Mouse (Mus musculus): ENCODE data around the gene Cela1. TPM values are rescaled to one million over a fixed set of nuclear protein-coding genes. Genes with fewer than 3 reads are reported as not detected.

The Cela1 gene
- polyA plus RNA-seq, 1 experiment from 2014 or later, result 1.7 TPM

DNA sequence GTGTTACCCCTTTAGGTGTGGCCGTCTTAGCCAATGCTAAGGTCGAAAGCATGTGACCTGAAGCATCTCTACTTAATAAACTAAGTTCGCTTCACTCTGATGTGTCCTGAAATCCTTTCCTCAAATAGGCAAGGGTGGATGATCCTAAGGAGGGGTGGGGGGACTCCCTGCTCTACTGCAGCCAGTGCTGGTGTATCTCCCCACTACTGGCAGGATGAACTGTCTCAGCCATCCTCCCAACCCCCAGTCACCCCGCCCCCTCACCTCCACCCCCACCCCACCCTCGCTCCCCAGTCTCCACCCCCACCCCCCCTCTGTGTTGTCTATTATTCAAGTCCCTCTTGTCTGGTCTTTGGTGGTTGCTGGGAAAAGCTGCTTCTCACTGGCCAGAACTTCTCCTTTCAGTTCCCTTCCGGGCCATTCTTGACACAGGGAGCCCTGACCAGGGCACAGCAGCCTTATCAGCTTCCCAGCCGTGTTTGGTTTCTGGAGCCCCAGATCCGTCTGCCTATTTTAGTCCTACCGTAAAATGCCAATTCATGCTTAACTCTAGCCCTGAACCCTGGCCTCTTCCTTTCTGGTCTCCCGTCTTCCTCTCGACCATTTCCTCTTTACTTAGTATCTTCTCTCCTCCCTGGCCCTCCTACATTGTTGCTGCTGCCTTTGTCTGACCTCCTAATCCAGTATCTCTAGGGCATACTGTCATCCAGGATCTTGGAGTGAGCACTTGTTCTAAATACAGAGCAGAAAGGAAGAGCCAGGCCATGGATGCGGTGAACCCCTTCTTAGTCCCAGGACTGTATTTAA lies 13.9 kb downstream of the Cela1 start:
- Histone ChIP-seq H3K4me2 (ENCODE audit: low read depth, low read length) (no peak overlapping the region), H3K4me3 (ENCODE audit: low read depth, low read length) (no peak overlapping the region), H3K36me3 (ENCODE audit: control insufficient read depth, insufficient read depth, low read length) (no peaks in the 10 kb centered on the region), H3K9ac (replicated peaks; ENCODE audit: low read depth, low read length) (no peak overlapping the region), H3K4me1 (ENCODE audit: control insufficient read depth, insufficient read depth, low read length) (no peaks in the 10 kb centered on the region), H3K27me3 (ENCODE audit: control insufficient read depth, insufficient read depth, low read length) (no peaks in the 10 kb centered on the region), H3K27ac (ENCODE audit: low read depth, low read length) (no peak overlapping the region), H3K9me3 (ENCODE audit: control insufficient read depth, low read length) (no peaks in the 10 kb centered on the region)
- no peak for ATAC-seq (ENCODE audit: low read depth)
- 41% methylated on average over 12 of the region's 12 CpGs for WGBS

DNA sequence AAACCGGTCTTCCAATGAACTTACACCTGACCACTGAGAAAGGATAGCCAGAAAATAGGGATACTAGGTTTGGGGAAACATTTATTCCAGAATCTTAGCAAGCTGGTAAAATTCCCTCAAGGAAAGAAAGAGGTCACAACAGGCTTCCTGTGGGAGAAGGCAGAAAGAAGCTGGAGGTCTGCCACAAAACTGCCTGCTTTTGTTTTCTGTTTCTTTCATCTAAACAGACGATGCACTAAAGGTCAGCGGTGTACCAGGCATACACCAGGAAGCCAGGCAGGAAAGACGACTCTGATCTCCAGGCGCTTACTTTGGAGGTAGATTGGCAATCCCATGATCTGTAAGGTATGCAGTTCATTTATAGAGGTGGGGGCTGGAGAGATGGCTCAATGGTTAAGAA lies 16.9 kb downstream of the Cela1 start:
- no peaks in the 10 kb centered on the region for H3K4me1 ChIP-seq (ENCODE audit: control insufficient read depth, insufficient read depth, low read length)
- H3K27ac ChIP-seq (ENCODE audit: low read depth, low read length), result no peak overlapping the region
- no peak for ATAC-seq (ENCODE audit: low read depth)
- H3K27me3 ChIP-seq (ENCODE audit: control insufficient read depth, insufficient read depth, low read length), result no peaks in the 10 kb centered on the region
- H3K9ac ChIP-seq (replicated peaks; ENCODE audit: low read depth, low read length), result no peak overlapping the region
- H3K9me3 ChIP-seq (ENCODE audit: control insufficient read depth, low read length), result no peaks in the 10 kb centered on the region
- H3K4me2 ChIP-seq (ENCODE audit: low read depth, low read length), result no peak overlapping the region
- H3K4me3 ChIP-seq (ENCODE audit: low read depth, low read length), result no peak overlapping the region
- WGBS, result 54% methylated on average over 5 of the region's 5 CpGs
- no peaks in the 10 kb centered on the region for H3K36me3 ChIP-seq (ENCODE audit: control insufficient read depth, insufficient read depth, low read length)

DNA sequence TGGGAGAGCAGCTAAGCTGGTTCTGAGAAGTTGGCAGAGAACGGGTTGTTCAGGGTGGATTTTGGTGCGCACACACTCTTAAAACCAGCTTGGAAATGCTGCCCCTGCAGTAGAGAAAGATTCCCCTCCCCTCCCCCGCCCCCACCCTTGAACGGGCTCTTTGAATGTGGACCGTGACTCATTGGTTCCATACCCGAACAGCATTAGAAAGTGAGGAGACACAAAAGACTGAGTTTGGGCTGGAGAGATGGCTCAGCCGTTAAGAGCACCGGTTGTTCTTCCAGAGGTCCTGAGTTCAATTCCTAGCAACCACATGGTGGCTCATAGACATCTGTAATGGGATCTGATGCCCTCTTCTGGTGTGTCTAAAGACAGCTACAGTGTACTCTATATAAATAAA lies 17.7 kb downstream of the Cela1 start:
- ATAC-seq (ENCODE audit: low read depth), result no peak
- H3K9me3 ChIP-seq (ENCODE audit: control insufficient read depth, low read length), result no peaks in the 10 kb centered on the region
- H3K4me2 ChIP-seq (ENCODE audit: low read depth, low read length), result no peak overlapping the region
- H3K4me3 ChIP-seq (ENCODE audit: low read depth, low read length), result no peak overlapping the region
- no peak overlapping the region for H3K9ac ChIP-seq (replicated peaks; ENCODE audit: low read depth, low read length)
- no peaks in the 10 kb centered on the region for H3K4me1 ChIP-seq (ENCODE audit: control insufficient read depth, insufficient read depth, low read length)
- no peak overlapping the region for H3K27ac ChIP-seq (ENCODE audit: low read depth, low read length)
- no peaks in the 10 kb centered on the region for H3K27me3 ChIP-seq (ENCODE audit: control insufficient read depth, insufficient read depth, low read length)
- H3K36me3 ChIP-seq (ENCODE audit: control insufficient read depth, insufficient read depth, low read length), result no peaks in the 10 kb centered on the region
- WGBS, result 66% methylated on average over 8 of the region's 8 CpGs

DNA sequence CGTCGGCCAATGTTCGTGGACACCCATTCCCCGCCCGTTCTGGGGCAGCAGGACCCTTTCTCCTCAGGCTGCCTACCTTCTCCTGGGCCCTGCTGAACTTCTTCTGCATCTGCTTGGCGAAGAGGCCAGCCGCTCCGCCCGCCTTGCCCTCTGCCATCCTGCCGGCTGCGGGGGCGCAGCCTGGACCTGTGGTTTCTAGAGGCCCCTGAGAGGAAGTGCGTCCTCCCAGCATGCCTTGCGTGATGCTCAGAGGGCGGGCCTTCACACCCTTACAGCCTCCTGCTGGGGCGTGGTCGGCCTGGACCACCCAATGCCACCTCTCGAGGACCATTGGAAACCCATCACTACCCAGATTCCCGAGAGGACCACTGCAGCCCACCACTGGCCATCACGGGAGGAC lies 18.4 kb downstream of the Cela1 start, which contains the start of gene Bin2:
Gene Bin2 (minus strand): TSS at position 217 of the 400 bp plus-strand sequence.
- Histone ChIP-seq H3K9ac (replicated peaks; ENCODE audit: low read depth, low read length) (no peak within 1 kb of the TSS), H3K27me3 (ENCODE audit: control insufficient read depth, insufficient read depth, low read length) (no peaks in the 10 kb centered on the region), H3K4me2 (ENCODE audit: low read depth, low read length) (no peak within 1 kb of the TSS), H3K4me1 (ENCODE audit: control insufficient read depth, insufficient read depth, low read length) (no peaks in the 10 kb centered on the region), H3K36me3 (ENCODE audit: control insufficient read depth, insufficient read depth, low read length) (no peaks in the 10 kb centered on the region), H3K4me3 (ENCODE audit: low read depth, low read length) (no peak within 1 kb of the TSS), H3K27ac (ENCODE audit: low read depth, low read length) (no peak within 1 kb of the TSS), H3K9me3 (ENCODE audit: control insufficient read depth, low read length) (no peaks in the 10 kb centered on the region)
- no peak for ATAC-seq (ENCODE audit: low read depth)
- WGBS, result 94% methylated on average over 20 of the region's 20 CpGs

DNA sequence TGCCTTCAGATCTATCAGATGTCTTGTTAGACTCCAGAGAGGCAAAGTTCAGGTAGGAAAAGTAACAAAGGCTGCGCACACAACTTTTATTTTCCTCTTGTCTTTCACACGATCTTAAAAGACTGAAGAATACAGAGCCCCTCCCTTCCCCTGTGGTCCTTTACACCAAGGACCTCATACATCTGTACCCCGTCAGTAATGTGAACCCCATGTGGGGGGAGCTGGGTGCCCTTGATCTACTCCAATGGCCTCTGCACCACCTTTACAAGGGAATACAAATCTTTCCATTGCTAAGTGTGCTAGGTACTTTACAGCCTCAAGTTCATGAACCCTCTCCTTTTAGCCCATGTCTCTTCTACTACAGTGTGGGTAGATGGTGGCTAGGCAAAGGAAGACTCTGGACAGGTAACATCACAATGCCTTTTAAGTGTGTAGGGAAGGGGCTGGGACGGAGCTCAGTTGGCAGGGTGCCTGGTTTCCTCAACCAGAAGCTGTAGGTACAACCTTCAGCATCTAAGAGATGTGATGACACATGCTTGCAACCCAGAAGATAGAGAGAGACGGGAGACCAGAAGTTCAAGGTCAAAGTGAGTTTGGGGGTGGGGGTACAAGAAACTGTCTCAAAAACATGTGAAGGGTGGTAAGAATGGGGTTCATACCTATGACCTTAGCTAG lies 19.7 kb downstream of the Cela1 start:
- Histone ChIP-seq H3K27me3 (ENCODE audit: control insufficient read depth, insufficient read depth, low read length) (no peaks in the 10 kb centered on the region), H3K4me3 (ENCODE audit: low read depth, low read length) (no peak overlapping the region), H3K36me3 (ENCODE audit: control insufficient read depth, insufficient read depth, low read length) (no peaks in the 10 kb centered on the region), H3K9ac (replicated peaks; ENCODE audit: low read depth, low read length) (no peak overlapping the region), H3K9me3 (ENCODE audit: control insufficient read depth, low read length) (no peaks in the 10 kb centered on the region), H3K27ac (ENCODE audit: low read depth, low read length) (no peak overlapping the region), H3K4me1 (ENCODE audit: control insufficient read depth, insufficient read depth, low read length) (no peaks in the 10 kb centered on the region), H3K4me2 (ENCODE audit: low read depth, low read length) (no peak overlapping the region)
- no peak for ATAC-seq (ENCODE audit: low read depth)
- WGBS, result 88% methylated on average over 5 of the region's 5 CpGs

DNA sequence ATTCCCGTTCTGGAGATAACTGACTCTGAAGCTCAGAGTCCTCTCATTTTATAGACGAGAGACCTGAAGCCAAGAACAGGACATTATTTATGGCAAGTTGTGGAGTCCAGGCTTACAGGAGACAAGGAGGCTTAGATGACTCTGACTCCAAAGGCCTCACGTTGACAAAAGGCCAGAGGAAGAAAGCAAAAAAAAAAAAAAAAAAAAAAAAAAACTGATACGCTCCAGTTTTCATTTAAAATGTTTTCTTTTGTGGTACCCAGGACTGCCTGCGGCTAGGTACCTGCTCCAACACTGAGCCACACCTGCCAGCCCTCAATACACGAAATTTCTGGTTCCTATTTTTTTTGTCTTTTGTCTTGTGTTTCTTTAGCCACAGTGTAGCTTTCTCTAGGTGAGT lies 20.3 kb downstream of the Cela1 start:
- Histone ChIP-seq H3K4me1 (ENCODE audit: control insufficient read depth, insufficient read depth, low read length) (no peaks in the 10 kb centered on the region), H3K27ac (ENCODE audit: low read depth, low read length) (no peak overlapping the region), H3K4me2 (ENCODE audit: low read depth, low read length) (no peak overlapping the region), H3K9me3 (ENCODE audit: control insufficient read depth, low read length) (no peaks in the 10 kb centered on the region), H3K27me3 (ENCODE audit: control insufficient read depth, insufficient read depth, low read length) (no peaks in the 10 kb centered on the region), H3K9ac (replicated peaks; ENCODE audit: low read depth, low read length) (no peak overlapping the region), H3K4me3 (ENCODE audit: low read depth, low read length) (no peak overlapping the region), H3K36me3 (ENCODE audit: control insufficient read depth, insufficient read depth, low read length) (no peaks in the 10 kb centered on the region)
- no peak for ATAC-seq (ENCODE audit: low read depth)
- 40% methylated on average over 6 of the region's 6 CpGs for WGBS

DNA sequence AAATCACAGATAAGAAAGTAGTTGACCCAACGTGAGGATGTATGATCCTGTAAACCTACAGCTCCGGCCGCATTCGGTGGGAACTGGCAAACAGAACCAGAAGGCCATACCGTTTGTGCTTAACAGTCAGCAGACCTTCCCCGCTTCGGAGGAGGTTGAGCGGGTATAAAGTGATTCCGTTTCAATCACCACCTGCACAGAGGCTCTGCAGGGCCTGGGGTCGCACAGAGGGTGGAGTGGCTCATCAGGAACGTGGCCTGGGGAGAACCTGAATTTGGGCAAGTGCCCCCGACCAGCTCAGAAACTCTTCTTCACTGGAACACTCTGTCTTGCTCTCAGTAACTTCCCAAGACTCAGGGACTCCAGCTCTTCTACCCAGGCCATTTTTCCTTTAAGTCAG lies 20.9 kb downstream of the Cela1 start:
- no peak overlapping the region for H3K9ac ChIP-seq (replicated peaks; ENCODE audit: low read depth, low read length)
- 16% methylated on average over 12 of the region's 12 CpGs for WGBS
- no peaks in the 10 kb centered on the region for H3K9me3 ChIP-seq (ENCODE audit: control insufficient read depth, low read length)
- no peaks in the 10 kb centered on the region for H3K4me1 ChIP-seq (ENCODE audit: control insufficient read depth, insufficient read depth, low read length)
- H3K36me3 ChIP-seq (ENCODE audit: control insufficient read depth, insufficient read depth, low read length), result no peaks in the 10 kb centered on the region
- no peak overlapping the region for H3K4me2 ChIP-seq (ENCODE audit: low read depth, low read length)
- no peak for ATAC-seq (ENCODE audit: low read depth)
- no peak overlapping the region for H3K27ac ChIP-seq (ENCODE audit: low read depth, low read length)
- H3K27me3 ChIP-seq (ENCODE audit: control insufficient read depth, insufficient read depth, low read length), result no peaks in the 10 kb centered on the region
- no peak overlapping the region for H3K4me3 ChIP-seq (ENCODE audit: low read depth, low read length)

DNA sequence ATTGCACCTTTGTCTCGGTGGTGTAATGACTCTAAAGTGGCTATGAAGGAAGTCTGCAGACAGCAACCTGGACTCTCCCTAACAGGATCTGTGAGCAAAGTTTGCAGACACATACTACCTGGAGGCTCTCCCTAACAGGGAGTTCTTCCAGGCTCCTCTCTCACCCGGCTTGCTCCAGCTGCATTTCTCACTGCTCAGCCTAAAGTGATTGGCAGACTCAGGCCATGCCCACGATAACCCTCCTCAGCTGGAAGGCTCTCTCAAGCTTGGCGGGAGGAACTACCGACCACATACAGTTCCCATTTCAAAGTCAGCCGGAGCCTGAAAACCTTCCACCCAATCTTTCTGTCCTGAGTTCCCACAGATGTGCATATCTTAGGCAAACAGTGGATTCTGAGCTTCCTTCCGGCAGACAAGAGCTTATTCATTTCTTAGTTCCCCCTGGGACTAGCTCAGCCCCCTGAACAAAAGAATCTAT lies 21.5 kb downstream of the Cela1 start:
- Histone ChIP-seq H3K4me1 (ENCODE audit: control insufficient read depth, insufficient read depth, low read length) (no peaks in the 10 kb centered on the region), H3K4me3 (ENCODE audit: low read depth, low read length) (no peak overlapping the region), H3K9me3 (ENCODE audit: control insufficient read depth, low read length) (no peaks in the 10 kb centered on the region), H3K36me3 (ENCODE audit: control insufficient read depth, insufficient read depth, low read length) (no peaks in the 10 kb centered on the region), H3K27me3 (ENCODE audit: control insufficient read depth, insufficient read depth, low read length) (no peaks in the 10 kb centered on the region), H3K9ac (replicated peaks; ENCODE audit: low read depth, low read length) (no peak overlapping the region), H3K27ac (ENCODE audit: low read depth, low read length) (no peak overlapping the region), H3K4me2 (ENCODE audit: low read depth, low read length) (no peak overlapping the region)
- ATAC-seq (ENCODE audit: low read depth), result no peak
- 3% methylated on average over 7 of the region's 7 CpGs for WGBS
